Mouse (Mus musculus): Measurements from ENCODE around the gene Zfp365. TPM values are rescaled to one million over a fixed set of nuclear protein-coding genes. Genes with fewer than 3 reads are reported as not detected.

Zfp365 gene
- polyA plus RNA-seq (2012; rRNA removed; ENCODE audit: low replicate concordance), result 0.59 and 1.3 TPM in 2 replicates

GRCm38 (mm10) chr10:67912337-67912776, at the start of gene Zfp365:
TSS of gene Zfp365 (minus strand) at chr10:67912662.

Other genes starting within 250 kb of the Zfp365 start
- 0.20 and 0.24 TPM in 2 replicates for gene Rtkn2, start 66.9 kb upstream of the Zfp365 start, polyA plus RNA-seq (2012; rRNA removed; ENCODE audit: low replicate concordance)

Measured in subcutaneous adipose tissue, adult 2 months (tissue).